Mouse (Mus musculus) midbrain, embryonic 11.5 days (tissue): Measurements from ENCODE around the gene Ctcf. TPM values are rescaled to one million over a fixed set of nuclear protein-coding genes. Genes with fewer than 3 reads are reported as not detected.
A peak's percentile ranks its signal among the peaks of the same experiment; 100 is the strongest.

Experiments
- ATAC-seq: fragments of 200-750 bp; cut with Nextera tagmentation; 2 replicates; pipeline ENCODE4 v1.8.0; 2017; ENCODE audit warnings: moderate TSS enrichment, moderate library complexity; ENCODE audit not compliant: low FRiP score
- DNase-seq: peaks from one replicate; pipeline ENCODE4 v3.0.0; 2015; ENCODE audit warnings: low spot score; ENCODE audit errors: missing footprints
- H3K27ac ChIP-seq: fragments of 300-500 bp; sonication (generic); 2 replicates; pipeline ENCODE4 v1.5.1; 2014; ENCODE audit warnings: low read depth, low read length
- H3K27me3 ChIP-seq: fragments of 300-500 bp; sonication (generic); 2 replicates; pipeline ENCODE4 v1.6.1; 2014; ENCODE audit warnings: mild to moderate bottlenecking, low read length, moderate library complexity, mixed read lengths; ENCODE audit not compliant: control insufficient read depth, insufficient read depth
- H3K36me3 ChIP-seq: fragments of 300-500 bp; sonication (generic); 2 replicates; pipeline ENCODE4 v1.6.1; 2014; ENCODE audit warnings: mild to moderate bottlenecking, low read length, moderate library complexity, mixed read lengths; ENCODE audit not compliant: control insufficient read depth, insufficient read depth
- H3K4me1 ChIP-seq: fragments of 300-500 bp; sonication (generic); 2 replicates; pipeline ENCODE4 v1.6.1; 2014; ENCODE audit warnings: low read length; ENCODE audit not compliant: control insufficient read depth, insufficient read depth
- H3K4me2 ChIP-seq: fragments of 300-500 bp; sonication (generic); 2 replicates; pipeline ENCODE4 v1.6.1; 2014; ENCODE audit warnings: mild to moderate bottlenecking, moderate library complexity
- H3K4me3 ChIP-seq: fragments of 300-500 bp; sonication (generic); 2 replicates; pipeline ENCODE4 v1.5.1; 2014; ENCODE audit warnings: low read depth, low read length
- H3K9ac ChIP-seq: fragments of 300-500 bp; sonication (generic); 2 replicates; pipeline ENCODE4 v1.6.1; 2014; ENCODE audit warnings: low read length
- H3K9me3 ChIP-seq: fragments of 300-500 bp; sonication (generic); 2 replicates; pipeline ENCODE4 v1.6.1; 2016; ENCODE audit warnings: low read length; ENCODE audit not compliant: control insufficient read depth
- WGBS: fragments of 180-500 bp; shearing (Covaris S2); extraction: QIAGEN DNeasy Blood & Tissue Kit; methylation state at CpG from one replicate; pipeline ENCODE4 v1.1.7; 2014; 5-methylcytosine and 5-hydroxymethylcytosine counted together
- polyA plus RNA-seq: library from polyadenylated mRNA; unstranded; fragments of >200 nt; fragmentation: Nextera tagmentation; extraction: Ambion mirVana; gene quantifications from 2 replicates; pipeline ENCODE4 v1.2.1, GENCODE M21; 2014

Gene Ctcf
- polyA plus RNA-seq, 1 experiment from 2014 or later: 112 TPM

- Histone ChIP-seq H3K9ac (peak within 1 kb of the TSS; percentile 87), H3K9me3 (no peaks in the 10 kb centered on the region), H3K27me3 (0 out of 2 replicates have a peak, but pooled peaks cover 2% of the 10 kb centered on the region), H3K4me1 (peaks cover 11% of the 10 kb centered on the region), H3K4me2 (peak within 1 kb of the TSS; percentile 88), H3K36me3 (no peaks in the 10 kb centered on the region), H3K27ac (peak within 1 kb of the TSS; percentile 69), H3K4me3 (peak within 1 kb of the TSS; percentile 77)
- under 1% methylated on average over 35 of the region's 42 CpGs for WGBS
- ATAC-seq (peak; percentile 82), DNase-seq (peak; percentile 99)
These were observed 31.5 kb upstream of the Ctcf start, which contains the start of gene Ripor1 for GRCm38 (mm10) chr8:105604804-105605381. TSS of gene Ripor1 (plus strand) at chr8:105605255.

GRCm38 (mm10) chr8:105605491-105606188 lies 30.7 kb upstream of the Ctcf start:
- peak overlapping the region; percentile 77 for H3K4me3 ChIP-seq
- ATAC-seq (peak; percentile 40; the same call in 1 of the 2 replicates), DNase-seq (peak; percentile 95)
- H3K27me3 ChIP-seq: 0 out of 2 replicates have a peak, but pooled peaks cover 2% of the 10 kb centered on the region
- H3K4me1 ChIP-seq: peaks cover 11% of the 10 kb centered on the region
- H3K27ac ChIP-seq: peak overlapping the region; percentile 69
- H3K36me3 ChIP-seq: no peaks in the 10 kb centered on the region
- H3K4me2 ChIP-seq: peak overlapping the region; percentile 88
- 1% methylated on average over 34 of the region's 39 CpGs for whole genome bisulfite sequencing
- peak overlapping the region; percentile 87 for H3K9ac ChIP-seq
- no peaks in the 10 kb centered on the region for H3K9me3 ChIP-seq

GRCm38 (mm10) chr8:105606189-105607023 lies 30.0 kb upstream of the Ctcf start:
- peak overlapping the region; percentile 77 for H3K4me3 ChIP-seq
- H3K27ac ChIP-seq: no peak overlapping the region
- H3K27me3 ChIP-seq: 0 out of 2 replicates have a peak, but pooled peaks cover 2% of the 10 kb centered on the region
- WGBS: 1% methylated on average over 30 of the region's 30 CpGs
- peak overlapping the region; percentile 88 for H3K4me2 ChIP-seq
- H3K36me3 ChIP-seq: no peaks in the 10 kb centered on the region
- peaks cover 11% of the 10 kb centered on the region for H3K4me1 ChIP-seq
- peak; percentile 97 for DNase-seq
- H3K9me3 ChIP-seq: no peaks in the 10 kb centered on the region
- ATAC-seq: peak; percentile 80
- peak overlapping the region; percentile 87 for H3K9ac ChIP-seq

GRCm38 (mm10) chr8:105607062-105607461 lies 29.3 kb upstream of the Ctcf start:
- no peaks in the 10 kb centered on the region for H3K36me3 ChIP-seq
- no peak overlapping the region for H3K27ac ChIP-seq
- peaks cover 11% of the 10 kb centered on the region for H3K4me1 ChIP-seq
- ATAC-seq (no peak), DNase-seq (no peak)
- no peak overlapping the region for H3K9ac ChIP-seq
- peaks cover 6% of the 10 kb centered on the region; the same call in 1 of the 2 replicates for H3K27me3 ChIP-seq
- 6% methylated on average over 10 of the region's 10 CpGs for WGBS
- peak overlapping the region; percentile 77 for H3K4me3 ChIP-seq
- peak overlapping the region; percentile 88 for H3K4me2 ChIP-seq
- H3K9me3 ChIP-seq: no peaks in the 10 kb centered on the region

GRCm38 (mm10) chr8:105607684-105608083 lies 28.7 kb upstream of the Ctcf start:
- ATAC-seq (no peak), DNase-seq (no peak)
- no peak overlapping the region for H3K4me2 ChIP-seq
- WGBS: 26% methylated on average over 4 of the region's 4 CpGs
- peaks cover 11% of the 10 kb centered on the region for H3K4me1 ChIP-seq
- H3K27ac ChIP-seq: no peak overlapping the region
- peaks cover 12% of the 10 kb centered on the region; the same call in 1 of the 2 replicates for H3K27me3 ChIP-seq
- no peaks in the 10 kb centered on the region for H3K9me3 ChIP-seq
- H3K4me3 ChIP-seq: no peak overlapping the region
- H3K36me3 ChIP-seq: no peaks in the 10 kb centered on the region
- H3K9ac ChIP-seq: no peak overlapping the region

GRCm38 (mm10) chr8:105609355-105609754 lies 27.0 kb upstream of the Ctcf start:
- no peak overlapping the region for H3K4me3 ChIP-seq
- no peaks in the 10 kb centered on the region for H3K9me3 ChIP-seq
- no peak overlapping the region for H3K9ac ChIP-seq
- H3K27ac ChIP-seq: no peak overlapping the region
- no peak overlapping the region for H3K4me2 ChIP-seq
- H3K27me3 ChIP-seq: peaks cover 21% of the 10 kb centered on the region; the same call in 1 of the 2 replicates
- peaks cover 20% of the 10 kb centered on the region for H3K4me1 ChIP-seq
- ATAC-seq (no peak), DNase-seq (no peak)
- 80% methylated on average over 2 of the region's 2 CpGs for WGBS
- H3K36me3 ChIP-seq: no peaks in the 10 kb centered on the region

- Histone ChIP-seq H3K36me3 (no peaks in the 10 kb centered on the region), H3K9ac (no peak overlapping the region), H3K4me2 (no peak overlapping the region), H3K4me1 (peaks cover 21% of the 10 kb centered on the region), H3K27ac (no peak overlapping the region), H3K4me3 (no peak overlapping the region), H3K27me3 (peaks cover 22% of the 10 kb centered on the region; the same call in 1 of the 2 replicates), H3K9me3 (no peaks in the 10 kb centered on the region)
- WGBS: 83% methylated on average over 4 of the region's 4 CpGs
- DNase-seq (no peak), ATAC-seq (no peak)
These were observed 26.6 kb upstream of the Ctcf start for GRCm38 (mm10) chr8:105609771-105610170.

GRCm38 (mm10) chr8:105611836-105612235 lies 24.5 kb upstream of the Ctcf start:
- WGBS: 87% methylated on average over 9 of the region's 9 CpGs
- H3K4me3 ChIP-seq: no peak overlapping the region
- H3K9me3 ChIP-seq: no peaks in the 10 kb centered on the region
- H3K27me3 ChIP-seq: peaks cover 23% of the 10 kb centered on the region; the same call in 1 of the 2 replicates
- DNase-seq (no peak), ATAC-seq (no peak)
- H3K27ac ChIP-seq: no peak overlapping the region
- H3K9ac ChIP-seq: no peak overlapping the region
- H3K4me2 ChIP-seq: no peak overlapping the region
- peaks cover 4% of the 10 kb centered on the region; the same call in 1 of the 2 replicates for H3K36me3 ChIP-seq
- H3K4me1 ChIP-seq: peaks cover 14% of the 10 kb centered on the region
